In the genomic region with DNA sequence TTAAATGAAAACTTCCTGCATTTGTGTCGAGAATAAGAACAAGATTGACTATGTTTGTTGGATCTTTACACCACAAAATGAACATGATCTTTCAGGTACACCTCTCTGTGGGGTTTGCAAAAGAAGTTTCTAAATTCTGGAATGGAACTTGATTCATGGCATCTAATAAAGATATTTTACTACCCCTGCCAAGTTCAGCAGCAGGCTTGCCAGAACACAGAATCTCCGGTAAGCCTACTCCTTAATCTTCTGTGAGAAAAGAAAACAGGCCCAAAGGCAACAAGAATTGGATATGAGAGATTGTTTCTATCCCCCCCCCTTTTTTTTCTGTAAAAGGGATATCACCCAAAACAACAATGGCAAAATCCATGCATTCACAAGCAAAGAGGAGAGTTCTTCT, we compare ENCODE assay signal across 23 mouse cellular contexts. TPM values are rescaled to one million over a fixed set of nuclear protein-coding genes. Genes with fewer than 3 reads are reported as not detected.
DNase-seq lines count a peak whose midpoint lies in the region; ATAC-seq and TF ChIP-seq lines count a peak whose summit lies in the region.
"Had no signal": no experiment of that assay in that cellular context is flagged by ENCODE, and none has a peak within 500 bp of the region (broad histone marks: within the 10 kb centered on the region; RNA-seq: fewer than 3 reads in every experiment).

No protein-coding gene starts in this region.

- no peak for ATAC-seq in heart, embryonic 11.5 days (replicated peaks; ENCODE audit: insufficient number of reproducible peaks, low FRiP score, low TSS enrichment)
- no peak for ATAC-seq in lung, postnatal 0 days
- ATAC-seq: forebrain, embryonic 15.5 days; liver, embryonic 12.5 days; midbrain, embryonic 15.5 days had no signal

- peak; percentile 30 to 40 for DNase-seq in heart, adult 18-20 months
- DNase-seq in kidney, postnatal 4 days: peak; percentile 6 to 21
- DNase-seq in kidney, adult 11 months: no peak
- DNase-seq in NIH3T3 (ENCODE audit: low read depth): peak; percentile 64
- peak; percentile 71 for DNase-seq in fat pad, adult 2 months (ENCODE audit: extremely low read depth, low read depth, low spot score)
- DNase-seq in lung, postnatal 0 days (ENCODE audit: low spot score): no peak
- DNase-seq: cerebellum, adult 11-12 months; cerebellum, postnatal 25 days; layer of hippocampus, postnatal 36 days; lung, adult 18-20 months; right cerebral cortex, postnatal 14 days; spleen, adult 18-20 months; thymus, postnatal 25 days had no signal

- H3K4me3 ChIP-seq in heart, embryonic 11.5 days (ENCODE audit: low read depth, low read length): no peak overlapping the region
- no peak overlapping the region for H3K4me3 ChIP-seq in lung, postnatal 0 days (ENCODE audit: low read depth, low read length)
- H3K4me3 ChIP-seq: embryonic facial prominence, embryonic 13.5 days; forebrain, embryonic 15.5 days; heart, embryonic 15.5 days; hindbrain, embryonic 15.5 days; limb, embryonic 12.5 days; liver, embryonic 12.5 days; megakaryocyte, embryonic 14.5 days; midbrain, embryonic 15.5 days; neural tube, embryonic 12.5 days had no signal

- no peak for TF ChIP-seq EP300 in lung, postnatal 0 days (IDR thresholded peaks at IDR 0.05)

- no peak overlapping the region for H3K4me2 ChIP-seq in heart, embryonic 11.5 days
- no peak overlapping the region for H3K4me2 ChIP-seq in lung, postnatal 0 days (replicated peaks; ENCODE audit: low read depth, low read length)
- H3K4me2 ChIP-seq: embryonic facial prominence, embryonic 13.5 days; forebrain, embryonic 15.5 days; heart, embryonic 15.5 days; hindbrain, embryonic 15.5 days; limb, embryonic 12.5 days; liver, embryonic 12.5 days; midbrain, embryonic 15.5 days; neural tube, embryonic 12.5 days had no signal

- no peak for TF ChIP-seq CTCF in lung, postnatal 0 days (IDR thresholded peaks at IDR 0.05)

- H3K4me1 ChIP-seq in heart, embryonic 11.5 days (ENCODE audit: control insufficient read depth, insufficient read depth, low read length): peaks cover 4% of the 10 kb centered on the region
- no peaks in the 10 kb centered on the region for H3K4me1 ChIP-seq in lung, postnatal 0 days (ENCODE audit: insufficient read depth, low read depth, low read length)
- H3K4me1 ChIP-seq: forebrain, embryonic 15.5 days; hindbrain, embryonic 15.5 days; liver, embryonic 12.5 days; megakaryocyte, embryonic 14.5 days; midbrain, embryonic 15.5 days; neural tube, embryonic 12.5 days had no signal

- H3K9ac ChIP-seq in heart, embryonic 11.5 days (ENCODE audit: low read depth, low read length): no peak overlapping the region
- H3K9ac ChIP-seq in lung, postnatal 0 days (replicated peaks; ENCODE audit: low read depth): no peak overlapping the region
- H3K9ac ChIP-seq: embryonic facial prominence, embryonic 13.5 days; forebrain, embryonic 15.5 days; heart, embryonic 15.5 days; hindbrain, embryonic 15.5 days; limb, embryonic 12.5 days; liver, embryonic 12.5 days; midbrain, embryonic 15.5 days; neural tube, embryonic 12.5 days had no signal

- no peaks in the 10 kb centered on the region for H3K27me3 ChIP-seq in heart, embryonic 11.5 days (ENCODE audit: control insufficient read depth, insufficient read depth, low read length)
- no peaks in the 10 kb centered on the region for H3K27me3 ChIP-seq in lung, postnatal 0 days (replicated peaks; ENCODE audit: insufficient read depth, low read length)
- H3K27me3 ChIP-seq: embryonic facial prominence, embryonic 13.5 days; forebrain, embryonic 15.5 days; heart, embryonic 15.5 days; hindbrain, embryonic 15.5 days; limb, embryonic 12.5 days; liver, embryonic 12.5 days; megakaryocyte, embryonic 14.5 days; midbrain, embryonic 15.5 days; neural tube, embryonic 12.5 days had no signal

- 68% methylated on average over 2 of the region's 2 CpGs for WGBS in heart, embryonic 11.5 days (ENCODE audit: insufficient replicate concordance)
- WGBS in lung, postnatal 0 days: 57% methylated on average over 2 of the region's 2 CpGs

- no peaks in the 10 kb centered on the region for H3K9me3 ChIP-seq in heart, embryonic 11.5 days (replicated peaks; ENCODE audit: control insufficient read depth, low read length)
- no peaks in the 10 kb centered on the region for H3K9me3 ChIP-seq in lung, postnatal 0 days (ENCODE audit: low read length)
- H3K9me3 ChIP-seq: embryonic facial prominence, embryonic 13.5 days; forebrain, embryonic 15.5 days; heart, embryonic 15.5 days; hindbrain, embryonic 15.5 days; limb, embryonic 12.5 days; liver, embryonic 12.5 days; megakaryocyte, embryonic 14.5 days; midbrain, embryonic 15.5 days; neural tube, embryonic 12.5 days had no signal

- H3K27ac ChIP-seq in heart, embryonic 11.5 days (ENCODE audit: low read depth, low read length): no peak overlapping the region
- H3K27ac ChIP-seq in lung, postnatal 0 days (ENCODE audit: low read length): no peak overlapping the region
- H3K27ac ChIP-seq: forebrain, embryonic 15.5 days; heart, embryonic 15.5 days; hindbrain, embryonic 15.5 days; limb, embryonic 12.5 days; liver, embryonic 12.5 days; midbrain, embryonic 15.5 days; neural tube, embryonic 12.5 days had no signal

- H3K36me3 ChIP-seq in heart, embryonic 11.5 days (ENCODE audit: control insufficient read depth, insufficient read depth, low read length): no peaks in the 10 kb centered on the region
- H3K36me3 ChIP-seq in lung, postnatal 0 days (ENCODE audit: insufficient read depth, low read length): no peaks in the 10 kb centered on the region
- H3K36me3 ChIP-seq: embryonic facial prominence, embryonic 13.5 days; forebrain, embryonic 15.5 days; heart, embryonic 15.5 days; hindbrain, embryonic 15.5 days; limb, embryonic 12.5 days; liver, embryonic 12.5 days; midbrain, embryonic 15.5 days; neural tube, embryonic 12.5 days had no signal

RNA-seq across cellular contexts. Expression of gene Hpgd, which starts 49.6 kb away (rescaled TPM):
- total RNA-seq in heart, adult 18-20 months (2021): 1 to 10 TPM; 5.9 to 6.8 TPM
- polyA plus RNA-seq in heart, embryonic 11.5 days (2014; fragmentation: Nextera tagmentation; extraction: Ambion mirVana): 29.2 and 32.6 TPM in 2 replicates
- polyA plus RNA-seq in lung, postnatal 0 days (2015; fragmentation: Nextera tagmentation; extraction: Ambion mirVana): 216 and 320 TPM in 2 replicates

Comparison
In these comparisons a context has a peak if more than half of its experiments do, and no peak if none do; other contexts are left out.
1. DNase-seq: peak in heart, adult 18-20 months (2 of 2), kidney, postnatal 4 days (2 of 2), NIH3T3 (single experiment) and fat pad, adult 2 months (single experiment); none in kidney, adult 11 months (single experiment) and lung, postnatal 0 days (single experiment).